Mouse (Mus musculus): ENCODE results near the gene Plaur.

The Plaur gene

DNA sequence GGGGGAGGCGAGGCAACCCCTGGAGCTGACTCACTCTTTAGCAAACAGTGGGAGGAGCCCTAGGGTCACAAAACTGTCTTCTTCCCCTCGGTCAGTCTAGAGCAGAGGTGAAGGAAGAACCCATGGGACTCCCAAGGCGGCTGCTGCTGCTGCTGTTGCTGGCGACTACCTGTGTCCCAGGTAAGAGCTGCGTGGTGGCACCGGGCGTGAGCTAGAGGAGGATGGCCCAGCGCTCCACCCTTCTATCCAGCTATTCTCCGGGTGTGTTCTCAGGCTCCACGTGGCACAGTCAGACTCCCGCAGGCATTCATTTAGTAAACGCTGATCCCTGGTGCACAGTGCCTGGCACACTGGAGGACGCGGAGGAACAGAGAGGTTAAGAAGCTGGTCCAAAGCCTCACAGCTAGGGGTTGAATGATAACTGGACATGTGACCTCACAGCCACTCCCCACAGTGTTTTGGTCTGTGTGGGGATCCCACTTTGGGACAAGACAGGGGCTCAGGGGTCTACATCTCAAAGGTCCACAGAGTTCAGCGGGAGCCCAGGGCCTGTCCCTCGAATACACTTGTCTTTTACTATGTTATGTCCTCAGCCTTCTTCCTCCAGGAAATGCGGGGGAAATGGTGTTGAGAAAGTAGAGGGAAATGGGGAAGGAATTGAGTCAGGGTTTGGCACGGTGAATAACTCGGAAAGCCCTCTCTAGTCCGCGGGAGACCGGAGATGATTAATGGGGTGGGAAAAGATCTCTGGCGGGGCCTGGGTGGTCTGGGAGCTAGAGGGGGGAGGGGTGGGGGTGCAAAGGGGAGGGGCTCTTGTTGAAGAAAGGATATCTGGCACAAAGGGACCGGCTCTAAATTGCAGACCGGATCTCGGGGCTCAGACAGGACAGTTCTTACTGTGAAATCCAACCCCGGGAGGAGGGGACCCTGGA lies at the start of gene Plaur:
Plaur (plus strand) TSS at position 97 of the 932 bp plus-strand sequence.
- DNase-seq (ENCODE audit: low spot score in 2 of 2): no peak

GRCm38 (mm10) chr7:24413630-24414029 lies 48.7 kb upstream of the Plaur start:
- DNase-seq (ENCODE audit: low spot score in 2 of 2): peak; percentile 55 to 66

DNA sequence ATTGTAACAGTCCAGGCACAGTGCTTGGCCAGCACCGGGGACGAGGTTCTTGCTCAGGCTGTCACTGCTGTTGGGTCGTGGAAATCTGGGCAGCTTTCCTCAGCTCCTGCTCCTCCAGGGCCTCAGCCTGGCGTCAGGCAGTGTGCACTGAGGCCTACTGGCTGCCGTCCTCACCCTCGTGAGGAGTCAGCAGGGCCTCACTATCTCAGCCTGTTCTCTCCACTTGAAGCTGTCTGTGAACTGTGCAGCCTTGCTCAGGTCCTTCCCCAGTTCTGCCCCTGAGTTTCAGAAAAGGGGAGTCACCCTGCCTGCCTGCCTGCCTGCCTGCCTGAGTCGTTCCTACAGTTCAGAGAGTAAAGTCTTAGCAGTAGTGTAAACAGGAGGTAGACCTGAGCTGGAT lies 47.0 kb upstream of the Plaur start:
- DNase-seq (ENCODE audit: low spot score in 2 of 2): no peak

GRCm38 (mm10) chr7:24419579-24419978 lies 42.7 kb upstream of the Plaur start:
- no peak for DNase-seq (ENCODE audit: low spot score in 2 of 2)

GRCm38 (mm10) chr7:24421648-24422047 lies 40.6 kb upstream of the Plaur start:
- DNase-seq (ENCODE audit: low spot score in 2 of 2): no peak

DNA sequence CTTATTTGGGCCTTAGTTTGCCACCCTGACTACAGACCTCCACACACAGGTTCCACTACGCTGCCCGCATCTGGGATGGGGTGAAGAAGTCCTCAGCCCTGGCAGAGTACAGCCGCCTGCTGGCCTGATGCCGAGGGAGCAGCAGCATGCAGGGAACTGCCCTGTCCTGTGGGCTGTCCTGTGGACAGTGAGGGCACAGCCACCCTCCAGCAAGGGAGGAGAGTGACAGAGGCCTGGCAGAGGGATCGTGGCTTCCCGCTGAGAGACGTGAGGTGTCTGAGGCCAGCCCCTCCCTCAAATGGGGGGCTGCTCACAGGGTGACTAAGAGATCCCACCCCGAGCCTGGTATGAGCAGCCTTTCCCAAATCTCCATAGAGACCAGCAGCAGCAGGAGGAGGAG lies 40.0 kb upstream of the Plaur start:
- DNase-seq (ENCODE audit: low spot score in 2 of 2): no peak

GRCm38 (mm10) chr7:24423107-24423763 lies 39.0 kb upstream of the Plaur start:
- no peak for DNase-seq (ENCODE audit: low spot score in 2 of 2)

DNA sequence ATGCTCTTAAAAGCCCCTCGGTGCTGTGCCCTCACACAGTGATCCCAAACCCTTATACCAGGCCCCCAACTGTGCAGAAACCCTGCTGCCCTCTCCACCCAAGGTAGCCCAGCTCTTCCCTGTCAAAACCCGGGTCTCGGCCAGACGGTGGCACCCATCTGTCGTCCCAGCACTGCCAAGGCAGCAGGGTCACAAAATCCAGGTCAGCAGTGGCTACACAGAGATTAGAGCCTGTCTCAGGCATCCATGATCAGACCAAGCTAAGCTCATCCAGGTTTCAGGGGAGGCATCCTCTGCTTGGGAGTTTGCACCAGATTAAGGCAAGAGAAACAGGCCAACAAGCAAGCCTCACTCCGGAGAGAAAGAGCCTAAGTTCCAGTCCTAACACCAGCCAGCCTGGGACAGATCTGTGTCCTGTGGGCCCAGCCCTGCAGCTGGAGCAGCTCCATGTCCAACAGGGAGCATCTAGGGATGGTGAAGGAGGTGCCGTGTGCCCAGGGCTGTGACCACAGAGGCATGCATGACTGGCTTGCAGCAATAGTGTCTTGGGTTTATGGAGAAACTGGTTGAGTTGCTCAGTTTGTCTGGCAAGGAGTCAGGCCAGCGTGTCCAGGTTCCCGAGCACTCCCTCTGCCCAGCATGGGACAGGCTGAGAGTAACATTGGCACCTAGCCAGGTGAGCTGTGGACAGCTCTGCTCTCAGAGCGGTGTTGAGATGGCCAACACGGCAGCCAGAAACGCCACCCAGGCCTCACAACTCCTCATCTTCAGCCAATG lies 38.1 kb upstream of the Plaur start:
- DNase-seq (ENCODE audit: low spot score in 2 of 2): no peak

GRCm38 (mm10) chr7:24425919-24426318 lies 36.4 kb upstream of the Plaur start:
- DNase-seq (ENCODE audit: low spot score in 2 of 2): no peak

DNA sequence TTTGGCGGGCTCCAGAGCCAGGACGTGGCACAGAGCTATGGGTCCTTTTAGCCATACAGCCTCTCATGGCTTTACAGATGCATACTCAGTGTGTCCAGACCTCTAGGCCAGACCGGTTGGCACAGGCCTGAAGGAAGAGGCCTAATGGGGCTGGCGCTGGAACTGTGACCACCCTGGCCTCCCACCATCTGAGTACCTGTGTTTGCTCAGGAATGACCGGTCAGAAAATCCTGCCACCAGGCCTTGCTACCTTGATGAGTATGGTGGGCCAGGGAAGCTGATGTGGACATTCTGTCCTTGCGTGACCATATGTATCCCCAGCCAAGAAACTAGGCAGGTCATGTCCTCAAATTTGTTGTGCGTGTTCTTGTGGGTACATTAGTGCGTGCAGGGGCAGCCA lies 35.1 kb upstream of the Plaur start:
- no peak for DNase-seq (ENCODE audit: low spot score in 2 of 2)

GRCm38 (mm10) chr7:24428725-24429124 lies 33.6 kb upstream of the Plaur start:
- no peak for DNase-seq (ENCODE audit: low spot score in 2 of 2)

GRCm38 (mm10) chr7:24429413-24430112 lies 32.7 kb upstream of the Plaur start:
- DNase-seq (ENCODE audit: low spot score in 2 of 2): no peak

- DNase-seq (ENCODE audit: low spot score in 2 of 2): no peak
These were observed 31.5 kb upstream of the Plaur start for GRCm38 (mm10) chr7:24430551-24431345.

DNA sequence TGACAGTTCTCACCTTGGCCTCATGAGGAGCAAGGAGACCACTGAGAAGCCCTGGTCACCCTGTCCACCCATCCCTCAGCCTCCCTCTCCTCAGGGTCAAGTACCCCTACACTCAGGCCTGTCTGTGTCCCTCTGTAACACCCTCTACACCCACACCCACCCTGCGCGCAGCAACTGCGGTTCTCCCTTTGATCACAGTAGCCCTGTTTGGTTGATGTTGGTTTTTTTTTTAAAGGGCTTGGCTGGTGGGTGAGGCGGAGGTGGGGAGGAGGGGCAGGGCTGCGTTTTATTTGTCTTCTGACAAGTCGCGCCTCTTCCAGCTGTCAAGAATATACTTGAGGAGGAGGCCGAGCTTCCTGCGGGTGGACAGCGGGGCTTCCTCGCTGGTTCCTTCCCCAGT lies 30.6 kb upstream of the Plaur start:
- DNase-seq (ENCODE audit: low spot score in 2 of 2): no peak

GRCm38 (mm10) chr7:24435305-24435704 lies 27.0 kb upstream of the Plaur start:
- no peak for DNase-seq (ENCODE audit: low spot score in 2 of 2)

- no peak for DNase-seq (ENCODE audit: low spot score in 2 of 2)
These were observed 24.3 kb upstream of the Plaur start for GRCm38 (mm10) chr7:24437981-24438380.

DNA sequence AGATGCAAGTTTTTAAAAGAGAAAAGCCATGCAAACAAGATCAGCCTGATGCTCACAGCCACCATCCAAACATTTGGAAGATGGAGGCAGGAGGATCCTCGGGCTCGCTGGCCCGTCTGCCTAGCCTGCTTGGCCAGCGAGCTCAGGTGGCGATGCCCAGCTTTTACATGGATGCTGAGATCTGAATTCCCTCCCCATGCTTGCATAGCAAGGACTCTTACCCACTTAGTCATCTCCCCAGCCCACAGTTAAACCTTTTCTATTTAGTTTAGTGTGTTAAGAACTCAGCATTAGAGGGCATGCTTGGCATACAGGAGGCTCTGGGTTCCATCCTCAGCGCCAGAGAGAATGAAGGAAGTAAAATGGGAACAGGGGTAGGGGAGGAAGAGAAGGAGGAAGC lies 23.1 kb upstream of the Plaur start:
- no peak for DNase-seq (ENCODE audit: low spot score in 2 of 2)

DNA sequence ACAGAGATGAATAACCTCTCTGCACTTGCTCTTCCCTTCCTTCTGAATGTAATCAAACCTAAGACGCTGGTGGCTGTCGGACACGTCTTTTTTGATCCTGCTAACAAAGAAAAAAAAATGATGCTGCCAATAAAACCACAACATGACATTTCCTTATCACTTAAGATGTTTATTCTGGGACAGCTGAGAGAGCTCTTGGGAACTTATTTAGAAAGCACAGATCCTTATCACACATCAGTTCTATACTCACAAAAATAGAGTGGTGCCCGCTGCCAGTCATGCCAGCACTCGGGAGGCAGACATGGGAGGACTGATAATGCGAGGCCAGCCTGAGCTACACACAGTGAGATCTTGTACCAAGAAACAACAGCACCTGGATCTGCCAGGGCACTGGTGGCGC lies 22.4 kb upstream of the Plaur start:
- DNase-seq (ENCODE audit: low spot score in 2 of 2): no peak

DNA sequence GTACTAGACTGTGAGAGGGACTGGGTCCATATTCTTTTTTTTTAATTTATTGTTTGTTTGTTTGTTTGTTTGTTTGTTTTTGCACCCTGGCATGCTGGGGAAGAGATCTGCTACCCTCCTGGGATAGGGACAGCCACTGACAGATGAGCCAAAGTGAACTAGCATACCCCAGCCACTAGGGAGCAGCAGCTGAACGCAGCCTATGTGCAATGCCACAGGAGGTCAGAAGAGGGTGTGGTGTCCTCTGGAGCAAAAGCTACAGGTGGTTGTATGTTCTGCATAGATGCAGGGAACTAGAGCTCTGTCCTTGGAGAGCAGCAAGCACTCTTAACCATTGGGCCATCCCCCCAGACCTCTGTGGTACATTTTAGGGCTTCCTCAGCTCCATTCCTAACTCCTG lies 20.5 kb upstream of the Plaur start:
- peak; percentile 68 to 82 for DNase-seq (ENCODE audit: low spot score in 2 of 2)

DNA sequence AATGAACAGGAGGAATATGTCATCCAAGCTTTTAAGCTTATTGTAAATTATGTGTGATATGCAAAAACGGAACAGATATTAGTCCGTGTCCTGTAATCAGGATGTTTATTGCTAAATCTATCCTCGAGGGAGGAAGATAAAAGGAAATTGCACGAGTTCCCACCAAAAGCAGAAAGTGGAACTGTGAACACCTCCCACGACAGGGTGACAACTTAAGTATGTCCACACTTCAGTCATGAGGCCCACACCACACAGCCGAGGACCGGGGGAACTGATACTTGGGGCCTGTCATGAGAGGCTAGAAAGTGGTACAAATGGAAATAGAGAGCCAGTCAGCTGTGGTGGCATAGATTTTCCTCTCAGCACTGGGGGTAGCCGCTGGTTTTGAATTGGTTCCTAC lies 20.0 kb upstream of the Plaur start:
- DNase-seq (ENCODE audit: low spot score in 2 of 2): no peak
